Mouse (Mus musculus): ENCODE data around the gene Sbf2.

DNA sequence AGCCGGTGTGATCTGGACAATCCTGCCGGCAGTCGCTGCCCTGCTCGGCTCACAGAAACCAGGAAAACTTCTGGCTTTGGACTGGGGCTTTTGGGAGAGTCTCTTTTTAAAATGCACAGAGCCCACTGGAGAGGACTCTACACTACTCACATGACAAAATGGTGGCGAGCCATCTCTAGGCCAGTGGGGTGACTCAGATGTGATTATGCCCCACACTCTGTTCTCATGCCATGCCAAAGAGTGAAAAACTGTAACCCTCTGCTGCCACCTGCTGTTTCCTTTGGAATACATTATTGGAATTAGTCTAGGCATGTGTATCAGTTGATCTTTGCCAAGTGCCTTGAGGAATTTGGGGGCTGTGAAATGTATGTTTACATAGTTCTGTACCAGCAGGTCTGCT lies 30.6 kb upstream of the Sbf2 start:
- no peak for TF ChIP-seq POLR2A (IDR thresholded peaks at IDR 0.05; ENCODE audit: control insufficient read depth, extremely low read depth, insufficient read depth, low read length, poor library complexity)
- TF ChIP-seq CTCF (IDR thresholded peaks at IDR 0.05; ENCODE audit: borderline replicate concordance, control insufficient read depth, extremely low read depth, insufficient read depth, low read length, poor library complexity): no peak

Measured in thymus, adult 2 months (tissue).